Mouse (Mus musculus): ENCODE results near the gene Crat. TPM values are rescaled to one million over a fixed set of nuclear protein-coding genes. Genes with fewer than 3 reads are reported as not detected.
A peak's percentile ranks its signal among the peaks of the same experiment; 100 is the strongest.

The Crat gene
- polyA plus RNA-seq, 1 experiment = 22.5 TPM

DNA sequence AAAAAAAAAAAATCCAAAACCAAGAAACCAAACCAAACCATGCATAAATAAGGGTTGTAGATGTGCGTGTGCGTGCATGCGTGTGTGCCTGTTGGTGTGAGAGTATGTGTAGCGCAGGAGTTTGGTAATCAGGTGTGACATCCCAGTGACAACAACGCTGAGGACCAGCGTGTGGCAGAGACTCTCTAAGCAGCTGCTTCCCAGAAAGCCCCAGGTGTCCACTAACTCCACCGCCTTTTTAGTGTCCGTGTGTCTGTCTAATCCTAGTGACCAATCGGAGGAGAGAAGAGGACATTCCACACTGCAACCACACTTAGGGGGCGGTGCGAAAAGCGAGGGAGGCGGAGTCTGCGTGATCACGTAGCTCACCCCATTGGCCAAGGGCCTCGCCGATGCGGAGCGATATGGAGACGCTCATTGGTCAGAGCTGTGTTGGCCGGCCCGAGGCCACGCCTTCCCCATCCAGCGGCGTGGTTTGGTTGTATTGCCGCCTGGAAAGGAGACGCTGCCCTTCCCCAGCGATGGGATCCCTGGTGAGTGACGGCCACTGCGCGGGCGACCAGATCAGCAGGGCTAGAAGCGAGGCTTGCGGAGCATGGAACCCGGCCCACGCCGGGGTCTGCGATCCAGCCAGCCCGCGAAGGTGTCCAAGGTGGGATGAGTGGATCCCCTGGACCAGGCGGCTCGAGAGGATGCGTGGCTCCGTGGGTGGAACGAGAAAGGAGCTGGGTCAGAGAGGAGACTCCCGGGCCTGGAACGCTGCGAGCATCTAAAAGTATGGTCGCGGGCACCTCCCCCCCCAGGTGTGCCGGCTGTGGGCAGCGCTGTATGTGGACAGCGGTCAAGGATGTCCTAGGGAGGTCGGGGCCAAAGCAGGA lies 51.6 kb downstream of the Crat start, which contains the start of gene Miga2:
Gene Miga2, plus strand, starts transcription at position 461 of the 878 bp plus-strand sequence.
- Histone ChIP-seq H3K4me3 (ENCODE audit: insufficient read depth, poor library complexity, severe bottlenecking) (peak within 1 kb of the TSS; percentile 90), H3ac (ENCODE audit: control insufficient read depth, insufficient read length, low read depth) (peak within 1 kb of the TSS; percentile 77), H3K27me3 (ENCODE audit: control insufficient read depth, insufficient read depth, insufficient read length) (no peaks in the 10 kb centered on the region), H3K36me3 (ENCODE audit: control insufficient read depth, insufficient read depth) (peaks cover 16% of the 10 kb centered on the region), H3K79me2 (ENCODE audit: control insufficient read depth, insufficient read depth) (peaks cover 36% of the 10 kb centered on the region), H3K79me3 (ENCODE audit: low read depth) (peaks cover 19% of the 10 kb centered on the region)
- TF ChIP-seq CTCF (IDR thresholded peaks at IDR 0.05; ENCODE audit: control insufficient read depth, insufficient read depth, insufficient read length) (no peak), MAX (IDR thresholded peaks at IDR 0.05) (peak; percentile 40), MYOD1 (IDR thresholded peaks at IDR 0.05; ENCODE audit: control insufficient read depth, insufficient read length, low read depth) (peak; percentile 37)

DNA sequence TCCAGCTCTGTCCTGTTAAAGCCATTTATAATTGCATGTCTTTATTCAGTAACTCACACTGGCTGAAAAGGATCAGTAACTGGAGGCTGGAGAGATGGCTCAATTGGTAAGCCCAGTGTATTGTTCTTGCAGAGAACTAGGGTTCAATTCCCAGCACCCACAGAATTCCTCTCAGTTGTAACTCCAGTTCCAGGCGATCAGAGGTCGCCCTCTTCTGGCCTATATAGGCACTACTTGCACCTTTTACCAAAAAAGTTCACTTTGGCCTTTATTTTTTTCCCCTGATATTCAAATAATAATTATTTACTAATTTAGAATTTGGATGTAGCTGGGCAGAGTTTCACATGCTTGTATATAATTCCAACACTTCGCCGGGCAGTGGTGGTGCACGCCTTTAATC lies 52.7 kb downstream of the Crat start:
- Histone ChIP-seq H3K79me2 (ENCODE audit: control insufficient read depth, insufficient read depth) (peaks cover 47% of the 10 kb centered on the region), H3K36me3 (ENCODE audit: control insufficient read depth, insufficient read depth) (peaks cover 5% of the 10 kb centered on the region), H3K79me3 (ENCODE audit: low read depth) (peaks cover 26% of the 10 kb centered on the region), H3ac (ENCODE audit: control insufficient read depth, insufficient read length, low read depth) (no peak overlapping the region), H3K27me3 (ENCODE audit: control insufficient read depth, insufficient read depth, insufficient read length) (no peaks in the 10 kb centered on the region), H3K4me3 (ENCODE audit: insufficient read depth, poor library complexity, severe bottlenecking) (no peak overlapping the region)
- TF ChIP-seq MYOG (IDR thresholded peaks at IDR 0.05; ENCODE audit: control insufficient read depth, extremely low read depth, insufficient read length) (no peak), CTCF (IDR thresholded peaks at IDR 0.05; ENCODE audit: control insufficient read depth, insufficient read depth, insufficient read length) (no peak), CEBPB (IDR thresholded peaks at IDR 0.05; ENCODE audit: low read depth) (no peak)

DNA sequence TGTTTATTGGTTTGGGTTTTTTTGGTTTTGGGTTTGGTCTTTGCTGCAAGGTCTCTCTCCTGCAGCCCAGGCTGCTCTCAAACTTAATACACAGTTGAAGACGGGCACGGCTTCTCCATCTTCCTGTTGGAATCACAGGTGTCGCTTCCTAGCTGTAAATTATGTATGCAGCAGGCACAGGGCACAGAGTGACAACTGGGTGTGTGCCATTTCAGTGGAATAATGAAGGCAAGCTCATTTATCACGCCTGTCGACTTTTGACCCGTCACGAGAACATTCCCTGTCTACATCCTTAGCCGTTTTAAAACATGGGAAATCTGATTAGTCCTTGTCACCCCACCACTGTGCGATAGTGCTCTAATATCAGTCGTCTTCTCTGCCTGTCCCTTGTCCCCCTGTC lies 55.0 kb downstream of the Crat start:
- TF ChIP-seq MAX (IDR thresholded peaks at IDR 0.05) = no peak
- no peak for TF ChIP-seq MYOD1 (IDR thresholded peaks at IDR 0.05; ENCODE audit: control insufficient read depth, insufficient read length, low read depth)
- TF ChIP-seq FOSL1 (IDR thresholded peaks at IDR 0.05; ENCODE audit: insufficient read depth, low read length, poor library complexity, severe bottlenecking) = no peak
- TF ChIP-seq USF1 (IDR thresholded peaks at IDR 0.05; ENCODE audit: low read depth) = no peak
- no peak for TF ChIP-seq MYOG (IDR thresholded peaks at IDR 0.05; ENCODE audit: control insufficient read depth, extremely low read depth, insufficient read length)
- no peak for TF ChIP-seq CTCF (IDR thresholded peaks at IDR 0.05; ENCODE audit: control insufficient read depth, insufficient read depth, insufficient read length)
- TF ChIP-seq CEBPB (IDR thresholded peaks at IDR 0.05; ENCODE audit: low read depth) = no peak
- H3K79me2 ChIP-seq (ENCODE audit: control insufficient read depth, insufficient read depth) = peaks cover 49% of the 10 kb centered on the region
- H3K79me3 ChIP-seq (ENCODE audit: low read depth) = peaks cover 22% of the 10 kb centered on the region
- no peaks in the 10 kb centered on the region for H3K36me3 ChIP-seq (ENCODE audit: control insufficient read depth, insufficient read depth)
- H3ac ChIP-seq (ENCODE audit: control insufficient read depth, insufficient read length, low read depth) = no peak overlapping the region
- no peak overlapping the region for H3K4me3 ChIP-seq (ENCODE audit: insufficient read depth, poor library complexity, severe bottlenecking)
- H3K27me3 ChIP-seq (ENCODE audit: control insufficient read depth, insufficient read depth, insufficient read length) = no peaks in the 10 kb centered on the region

DNA sequence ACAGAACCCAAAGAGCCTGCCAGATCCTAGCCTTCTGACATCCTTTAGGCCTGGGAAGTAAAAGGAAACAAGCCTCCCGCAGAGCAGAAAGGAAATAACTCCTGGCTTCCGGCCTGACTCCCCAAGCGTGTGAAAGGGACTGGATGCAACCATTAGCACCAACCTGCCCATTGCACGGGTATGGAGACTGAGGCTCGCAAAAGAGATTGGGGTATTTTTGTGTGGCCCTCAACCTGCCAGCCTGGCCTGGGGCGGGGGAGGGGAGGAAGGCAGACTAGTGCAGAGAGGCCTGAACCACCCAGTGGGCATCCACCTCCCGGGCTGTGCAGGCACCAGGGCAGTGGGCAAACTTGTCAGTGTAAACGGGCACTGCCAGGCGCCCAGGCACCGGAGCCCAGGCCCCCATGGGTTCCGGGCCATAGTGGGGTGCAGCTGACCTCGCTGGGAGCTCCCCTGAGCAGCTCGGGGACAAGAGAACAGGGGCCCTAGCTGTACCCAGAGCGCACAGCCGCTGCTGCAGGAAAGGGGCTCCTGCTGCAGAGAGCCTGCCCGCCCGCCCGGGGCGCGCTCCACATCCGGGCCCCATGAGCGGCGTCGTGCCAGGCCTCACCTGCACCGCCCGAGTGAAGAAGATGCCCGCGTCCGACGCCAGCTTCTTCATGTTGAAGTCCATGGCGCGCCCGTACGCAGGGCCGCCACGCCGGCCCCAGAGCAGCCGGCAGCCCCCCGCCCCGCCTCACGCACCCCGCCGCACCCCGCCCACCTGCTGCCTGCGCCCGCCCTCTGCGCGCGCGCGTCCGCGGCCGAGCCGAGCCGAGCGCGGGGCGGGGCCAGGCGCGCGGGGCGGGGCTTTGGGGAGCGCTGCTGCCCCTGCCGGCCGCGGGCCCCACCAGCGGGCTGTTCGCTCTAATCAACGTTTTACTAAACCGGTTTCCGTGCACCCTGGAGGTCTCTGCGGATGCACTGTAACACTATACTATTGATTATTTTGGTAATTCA lies 56.8 kb downstream of the Crat start, which contains the start of gene Sh3glb2:
Gene Sh3glb2, minus strand, starts transcription at position 805 of the 999 bp plus-strand sequence.
- peak; percentile 57 for TF ChIP-seq CTCF (IDR thresholded peaks at IDR 0.05; ENCODE audit: control insufficient read depth, insufficient read depth, insufficient read length)
- no peak for TF ChIP-seq CEBPB (IDR thresholded peaks at IDR 0.05; ENCODE audit: low read depth)
- H3K79me2 ChIP-seq (ENCODE audit: control insufficient read depth, insufficient read depth) = peaks cover 33% of the 10 kb centered on the region
- peaks cover 9% of the 10 kb centered on the region for H3K36me3 ChIP-seq (ENCODE audit: control insufficient read depth, insufficient read depth)
- peaks cover 8% of the 10 kb centered on the region for H3K79me3 ChIP-seq (ENCODE audit: low read depth)
- peak within 1 kb of the TSS; percentile 65 for H3K4me3 ChIP-seq (ENCODE audit: insufficient read depth, poor library complexity, severe bottlenecking)
- no peaks in the 10 kb centered on the region for H3K27me3 ChIP-seq (ENCODE audit: control insufficient read depth, insufficient read depth, insufficient read length)
- H3ac ChIP-seq (ENCODE audit: control insufficient read depth, insufficient read length, low read depth) = peak within 1 kb of the TSS; percentile 76

DNA sequence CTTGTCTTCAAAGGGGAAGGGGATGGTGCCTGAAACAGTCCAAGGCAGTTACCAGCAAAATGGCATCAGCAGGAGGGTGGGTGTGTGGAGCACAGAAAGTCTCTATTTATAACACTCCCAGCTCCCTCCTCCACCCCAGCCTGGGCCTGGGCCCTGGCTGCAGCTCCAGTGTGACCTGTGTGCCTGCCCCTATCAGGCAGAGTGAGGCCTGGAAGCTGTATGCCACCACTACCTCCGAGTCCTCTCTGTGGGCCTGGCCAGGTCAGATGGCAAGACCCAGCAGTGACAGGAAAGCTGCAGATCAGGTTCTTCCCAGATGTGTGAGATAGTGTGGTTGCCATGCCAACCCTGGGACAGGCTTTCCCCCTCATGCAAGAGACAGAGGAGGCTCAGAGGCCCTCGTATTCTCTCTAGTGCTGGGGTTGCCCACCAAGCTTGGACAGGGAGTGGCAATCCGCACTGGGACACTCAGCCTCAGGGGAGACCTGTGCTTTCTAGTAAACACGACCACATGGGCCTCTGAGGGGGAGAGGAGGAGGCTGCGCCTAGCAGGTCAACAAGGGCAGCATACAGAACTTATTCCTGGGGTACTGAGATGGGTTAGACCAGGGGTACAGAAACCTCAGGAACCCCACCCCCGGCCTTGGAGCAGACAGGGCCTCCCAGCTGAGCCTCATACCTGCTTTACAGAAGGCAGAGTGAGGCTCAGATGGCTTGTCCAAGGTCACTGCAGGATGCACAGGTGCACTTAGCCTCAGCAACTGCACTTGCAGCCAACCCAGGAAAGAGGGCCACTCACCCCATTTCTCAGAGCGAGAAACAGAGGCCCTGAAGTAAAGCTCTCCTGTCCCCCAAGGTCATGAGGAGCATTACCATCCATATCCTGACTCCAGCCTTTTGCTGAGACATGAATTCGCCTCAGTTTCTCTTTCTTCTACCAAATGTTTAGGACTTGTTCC lies 57.8 kb downstream of the Crat start:
- Histone ChIP-seq H3K27me3 (ENCODE audit: control insufficient read depth, insufficient read depth, insufficient read length) (no peaks in the 10 kb centered on the region), H3K36me3 (ENCODE audit: control insufficient read depth, insufficient read depth) (peaks cover 12% of the 10 kb centered on the region), H3K79me2 (ENCODE audit: control insufficient read depth, insufficient read depth) (peaks cover 33% of the 10 kb centered on the region), H3K4me3 (ENCODE audit: insufficient read depth, poor library complexity, severe bottlenecking) (peak overlapping the region; percentile 65), H3ac (ENCODE audit: control insufficient read depth, insufficient read length, low read depth) (peak overlapping the region; percentile 26), H3K79me3 (ENCODE audit: low read depth) (peaks cover 8% of the 10 kb centered on the region)
- TF ChIP-seq MAX (IDR thresholded peaks at IDR 0.05) (no peak), FOSL1 (IDR thresholded peaks at IDR 0.05; ENCODE audit: insufficient read depth, low read length, poor library complexity, severe bottlenecking) (no peak), CEBPB (IDR thresholded peaks at IDR 0.05; ENCODE audit: low read depth) (no peak), MYOG (IDR thresholded peaks at IDR 0.05; ENCODE audit: control insufficient read depth, extremely low read depth, insufficient read length) (no peak), CTCF (IDR thresholded peaks at IDR 0.05; ENCODE audit: control insufficient read depth, insufficient read depth, insufficient read length) (no peak), MYOD1 (IDR thresholded peaks at IDR 0.05; ENCODE audit: control insufficient read depth, insufficient read length, low read depth) (no peak)

Data from C2C12 (cell line).